Mouse (Mus musculus) embryonic facial prominence, embryonic 11.5 days (tissue): ENCODE results near the gene Gm28305. TPM values are rescaled to one million over a fixed set of nuclear protein-coding genes. Genes with fewer than 3 reads are reported as not detected.

Experiments used
- ATAC-seq: fragments of 200-750 bp; cut with Nextera tagmentation; replicated peaks from 2 replicates; pipeline ENCODE4 v1.8.0; 2017; ENCODE audit warnings: low read depth; ENCODE audit not compliant: insufficient number of reproducible peaks, low FRiP score, low TSS enrichment
- DNase-seq: peaks from one replicate; pipeline ENCODE4 v3.0.0-alpha.2; 2015; ENCODE audit warnings: low spot score
- H3K27ac ChIP-seq: fragments of 300-500 bp; sonication (generic); replicated peaks from 2 replicates; pipeline ENCODE4 v1.5.1; 2014; ENCODE audit warnings: mild to moderate bottlenecking, low read depth, low read length, control low read depth
- H3K27me3 ChIP-seq: fragments of 300-500 bp; sonication (generic); 2 replicates; pipeline ENCODE4 v1.6.1; 2014; ENCODE audit warnings: mild to moderate bottlenecking, low read length, moderate library complexity, mixed read lengths; ENCODE audit not compliant: control insufficient read depth, insufficient read depth
- H3K36me3 ChIP-seq: fragments of 300-500 bp; sonication (generic); replicated peaks from 2 replicates; pipeline ENCODE4 v1.6.1; 2014; ENCODE audit warnings: low read depth, mild to moderate bottlenecking, low read length, moderate library complexity, mixed read lengths; ENCODE audit not compliant: control insufficient read depth, insufficient read depth
- H3K4me1 ChIP-seq: fragments of 300-500 bp; sonication (generic); 2 replicates; pipeline ENCODE4 v1.6.1; 2014; ENCODE audit warnings: low read length, mixed read lengths; ENCODE audit not compliant: control insufficient read depth, insufficient read depth
- H3K4me2 ChIP-seq: fragments of 300-500 bp; sonication (generic); 2 replicates; pipeline ENCODE4 v1.6.1; 2014; ENCODE audit warnings: low read depth, mild to moderate bottlenecking, control low read depth, low read length, moderate library complexity
- H3K4me3 ChIP-seq: fragments of 300-500 bp; sonication (generic); 2 replicates; pipeline ENCODE4 v1.5.1; 2014; ENCODE audit warnings: low read depth, low read length, control low read depth
- H3K9ac ChIP-seq: fragments of 300-500 bp; sonication (generic); replicated peaks from 2 replicates; pipeline ENCODE4 v1.6.1; 2014; ENCODE audit warnings: mild to moderate bottlenecking, control low read depth, low read length
- H3K9me3 ChIP-seq: fragments of 300-500 bp; sonication (generic); replicated peaks from 2 replicates; pipeline ENCODE4 v1.6.1; 2016; ENCODE audit warnings: mild to moderate bottlenecking, low read length, inconsistent platforms, mixed read lengths; ENCODE audit not compliant: control insufficient read depth
- WGBS: fragments of 180-500 bp; shearing (Covaris S2); extraction: QIAGEN DNeasy Blood & Tissue Kit; methylation state at CpG from one replicate; pipeline ENCODE4 v1.1.7; 2014; 5-methylcytosine and 5-hydroxymethylcytosine counted together
- polyA plus RNA-seq: library from polyadenylated mRNA; unstranded; fragments of >200 nt; fragmentation: Nextera tagmentation; extraction: Ambion mirVana; gene quantifications from 2 replicates; pipeline ENCODE4 v1.2.1, GENCODE M21; 2014

Gene Gm28305
- polyA plus RNA-seq, 1 experiment from 2014 or later, result not detected

DNA sequence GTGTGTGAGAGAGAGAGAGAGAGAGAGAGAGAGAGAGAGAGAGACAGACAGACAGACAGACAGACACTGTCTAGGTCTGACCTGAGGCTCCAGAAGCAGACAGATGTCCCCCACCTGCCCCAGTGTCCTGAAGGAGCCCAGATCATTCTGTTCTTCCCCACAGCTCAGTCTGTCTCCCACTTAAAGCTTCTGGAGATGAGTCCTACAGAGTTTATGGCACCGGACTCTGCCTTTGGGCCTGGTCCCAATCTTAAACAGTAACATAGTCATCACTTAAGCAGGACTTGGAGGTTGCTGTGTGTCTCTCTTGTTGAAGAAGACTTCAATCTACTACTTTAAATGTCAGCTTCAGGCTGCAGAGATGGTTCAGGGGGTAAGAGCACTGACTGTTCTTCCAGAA lies 38.3 kb downstream of the Gm28305 start:
- H3K36me3 ChIP-seq, result no peaks in the 10 kb centered on the region
- DNase-seq (no peak), ATAC-seq (no peak)
- no peaks in the 10 kb centered on the region for H3K4me1 ChIP-seq
- no peaks in the 10 kb centered on the region for H3K9me3 ChIP-seq
- WGBS, result 95% methylated on average over 1 of the region's 1 CpGs
- no peak overlapping the region for H3K4me3 ChIP-seq
- no peak overlapping the region for H3K9ac ChIP-seq
- no peak overlapping the region for H3K27ac ChIP-seq
- no peak overlapping the region for H3K4me2 ChIP-seq
- no peaks in the 10 kb centered on the region for H3K27me3 ChIP-seq

DNA sequence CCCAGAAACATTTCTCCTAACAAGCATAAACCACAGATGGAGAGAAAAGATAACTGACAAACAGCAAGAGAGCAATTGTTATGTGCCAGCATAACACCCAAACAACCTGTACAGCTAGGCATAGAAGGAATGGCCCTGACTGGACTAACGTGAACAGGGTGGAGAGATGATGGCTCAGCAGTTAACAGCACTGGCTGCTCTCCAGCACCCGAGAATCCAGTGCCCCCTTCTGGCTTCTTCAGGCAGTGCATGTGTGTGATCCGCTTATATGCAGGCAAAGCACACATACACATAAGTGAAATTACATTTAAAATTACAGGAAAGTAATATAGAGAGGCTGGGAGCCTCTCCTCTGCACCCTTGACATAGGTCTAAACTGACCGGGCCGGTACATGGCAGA lies 38.9 kb downstream of the Gm28305 start:
- H3K9ac ChIP-seq, result no peak overlapping the region
- H3K4me1 ChIP-seq, result no peaks in the 10 kb centered on the region
- H3K36me3 ChIP-seq, result no peaks in the 10 kb centered on the region
- H3K27ac ChIP-seq, result no peak overlapping the region
- DNase-seq (peak; percentile 77), ATAC-seq (0 out of 2 replicates have a peak, but pooled peaks have one; percentile 44)
- no peaks in the 10 kb centered on the region for H3K9me3 ChIP-seq
- no peak overlapping the region for H3K4me2 ChIP-seq
- 37% methylated on average over 5 of the region's 5 CpGs for WGBS
- no peaks in the 10 kb centered on the region for H3K27me3 ChIP-seq
- no peak overlapping the region for H3K4me3 ChIP-seq

DNA sequence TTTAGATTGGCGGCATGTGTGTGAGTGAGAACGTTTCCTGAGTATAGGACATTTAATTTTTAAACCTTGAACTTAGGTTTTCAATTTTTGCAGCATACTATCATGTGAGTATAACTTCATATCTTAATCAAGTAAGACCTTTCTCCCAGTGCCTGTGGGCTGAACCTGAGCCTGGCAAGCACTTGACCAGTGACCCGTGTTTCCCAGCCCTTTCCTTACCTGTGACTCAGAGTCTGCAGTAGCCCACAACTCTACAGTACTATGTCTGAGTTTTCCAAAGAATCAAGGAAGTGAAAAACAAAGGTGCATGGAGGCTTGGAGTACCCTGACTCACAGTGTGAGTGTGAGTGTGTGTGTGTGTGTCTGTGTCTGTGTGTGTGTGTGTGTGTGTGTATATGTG lies 39.6 kb downstream of the Gm28305 start:
- no peak overlapping the region for H3K27ac ChIP-seq
- H3K4me3 ChIP-seq, result no peak overlapping the region
- no peak overlapping the region for H3K4me2 ChIP-seq
- no peaks in the 10 kb centered on the region for H3K27me3 ChIP-seq
- H3K36me3 ChIP-seq, result no peaks in the 10 kb centered on the region
- ATAC-seq, result no peak
- 75% methylated on average over 3 of the region's 3 CpGs for WGBS
- H3K4me1 ChIP-seq, result no peaks in the 10 kb centered on the region
- DNase-seq, result no peak
- H3K9ac ChIP-seq, result no peak overlapping the region
- no peaks in the 10 kb centered on the region for H3K9me3 ChIP-seq

DNA sequence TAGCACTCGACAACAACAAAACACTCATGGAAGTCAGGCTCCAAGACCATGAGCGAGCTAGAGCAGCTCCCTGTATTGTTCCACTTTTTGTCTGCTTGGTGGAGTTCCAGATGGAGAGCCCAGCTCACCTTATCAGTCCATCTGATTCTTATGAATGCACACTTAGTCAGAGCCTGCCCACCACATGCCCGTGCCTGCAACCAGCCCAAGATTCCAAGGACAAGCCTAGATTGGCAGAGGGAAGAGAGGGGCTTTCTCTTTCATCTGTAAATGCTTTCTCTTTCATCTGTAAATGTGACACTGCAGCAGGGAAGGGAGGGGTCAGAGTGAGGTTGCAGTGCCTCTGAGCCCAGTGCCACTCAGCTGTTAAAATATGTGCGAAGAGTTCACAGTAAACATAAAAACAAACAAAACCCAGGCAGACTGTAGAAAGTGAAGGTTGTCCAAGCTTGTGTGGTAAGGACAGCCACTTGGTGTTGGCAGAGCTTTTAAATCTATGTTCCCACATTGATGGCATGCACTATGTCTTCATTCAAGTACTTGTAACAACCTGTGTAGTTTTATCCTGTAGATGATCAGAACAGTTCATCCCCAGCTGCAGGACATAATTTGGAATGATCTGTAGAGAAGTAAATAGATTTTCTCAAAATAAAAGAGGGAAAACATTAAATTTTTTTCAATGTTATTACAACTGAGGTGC lies 45.4 kb downstream of the Gm28305 start:
- Histone ChIP-seq H3K9me3 (no peaks in the 10 kb centered on the region), H3K4me3 (no peak overlapping the region), H3K27ac (no peak overlapping the region), H3K4me1 (no peaks in the 10 kb centered on the region), H3K27me3 (no peaks in the 10 kb centered on the region), H3K9ac (no peak overlapping the region), H3K36me3 (no peaks in the 10 kb centered on the region), H3K4me2 (no peak overlapping the region)
- 63% methylated on average over 4 of the region's 4 CpGs for WGBS
- DNase-seq (no peak), ATAC-seq (no peak)

DNA sequence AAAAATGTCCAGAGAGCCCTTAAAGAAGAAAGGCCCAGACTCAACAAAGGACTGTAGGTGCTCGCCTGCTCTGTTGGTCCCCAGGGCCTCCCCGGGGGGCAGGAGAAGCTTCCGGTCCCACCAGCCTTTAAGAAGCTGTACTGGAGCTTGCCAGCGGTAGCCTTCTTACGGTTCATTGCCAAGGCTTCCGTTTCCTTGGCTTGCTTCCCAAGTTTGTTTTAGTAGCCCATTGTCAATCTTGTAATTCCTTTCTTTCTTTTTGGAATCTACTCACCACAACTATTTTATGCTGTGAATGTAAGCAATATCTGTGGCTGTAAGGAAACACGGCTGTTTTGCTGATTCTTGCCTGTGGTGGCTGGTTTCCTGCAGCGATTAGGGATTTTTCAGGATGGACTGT lies 48.1 kb downstream of the Gm28305 start:
- no peak for ATAC-seq
- H3K9me3 ChIP-seq, result no peaks in the 10 kb centered on the region

DNA sequence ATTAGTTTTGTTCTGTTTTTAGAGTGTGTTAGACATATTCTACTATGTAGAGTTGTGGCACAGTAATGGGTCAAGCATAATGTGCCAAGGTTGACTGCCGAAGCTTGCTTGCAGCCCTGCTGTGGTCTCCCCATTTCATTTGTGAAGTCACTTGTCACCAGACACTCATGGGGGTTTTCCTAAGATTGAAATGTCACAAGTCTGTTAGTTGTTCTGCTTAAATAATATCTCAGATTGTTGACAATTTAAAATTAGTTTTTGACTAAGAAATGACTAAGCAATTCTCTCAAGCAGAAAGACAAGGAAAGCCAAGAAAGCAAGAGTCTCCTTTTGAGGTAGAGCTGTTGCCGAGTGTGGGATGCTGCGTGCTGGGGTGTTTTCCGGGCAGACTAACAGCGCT lies 52.5 kb downstream of the Gm28305 start:
- H3K4me3 ChIP-seq, result no peak overlapping the region
- H3K9me3 ChIP-seq, result no peaks in the 10 kb centered on the region
- H3K27me3 ChIP-seq, result no peaks in the 10 kb centered on the region
- H3K9ac ChIP-seq, result no peak overlapping the region
- no peak for DNase-seq
- no peak for ATAC-seq
- 95% methylated on average over 5 of the region's 5 CpGs for WGBS
- H3K36me3 ChIP-seq, result no peaks in the 10 kb centered on the region
- no peak overlapping the region for H3K27ac ChIP-seq
- no peaks in the 10 kb centered on the region for H3K4me1 ChIP-seq
- no peak overlapping the region for H3K4me2 ChIP-seq

More for the DNA sequence above, 48.1 kb downstream of the Gm28305 start:
- no peak overlapping the region for H3K4me3 ChIP-seq
- WGBS, result 84% methylated on average over 8 of the region's 8 CpGs
- no peak overlapping the region for H3K9ac ChIP-seq
- DNase-seq, result no peak
- H3K27me3 ChIP-seq, result no peaks in the 10 kb centered on the region
- no peaks in the 10 kb centered on the region for H3K4me1 ChIP-seq
- H3K4me2 ChIP-seq, result no peak overlapping the region
- H3K36me3 ChIP-seq, result no peaks in the 10 kb centered on the region
- no peak overlapping the region for H3K27ac ChIP-seq

DNA sequence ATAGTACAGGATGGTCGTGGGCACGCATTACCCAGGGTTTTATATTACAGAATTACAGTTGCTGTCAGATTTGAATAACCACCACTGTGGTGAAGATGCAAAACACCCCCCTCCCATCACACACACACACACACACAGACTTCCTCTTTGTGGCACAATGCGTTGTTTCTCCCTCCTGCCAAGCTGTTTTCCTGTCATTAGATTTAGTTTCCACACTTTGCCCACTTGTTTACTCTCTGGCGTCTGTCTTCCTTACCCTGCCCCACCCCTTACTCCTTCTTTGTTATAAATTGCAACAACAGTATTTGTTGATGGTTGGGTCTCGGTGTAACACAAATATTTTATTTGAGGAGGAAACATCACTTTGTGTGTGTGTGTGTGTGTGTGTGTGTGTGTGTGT lies 57.8 kb downstream of the Gm28305 start:
- ATAC-seq, result no peak
- no peaks in the 10 kb centered on the region for H3K4me1 ChIP-seq
- H3K4me2 ChIP-seq, result no peak overlapping the region
- H3K9ac ChIP-seq, result no peak overlapping the region
- WGBS, result 74% methylated on average over 5 of the region's 5 CpGs
- no peak for DNase-seq
- no peak overlapping the region for H3K27ac ChIP-seq
- H3K9me3 ChIP-seq, result no peaks in the 10 kb centered on the region
- H3K4me3 ChIP-seq, result no peak overlapping the region
- no peaks in the 10 kb centered on the region for H3K36me3 ChIP-seq
- no peaks in the 10 kb centered on the region for H3K27me3 ChIP-seq

DNA sequence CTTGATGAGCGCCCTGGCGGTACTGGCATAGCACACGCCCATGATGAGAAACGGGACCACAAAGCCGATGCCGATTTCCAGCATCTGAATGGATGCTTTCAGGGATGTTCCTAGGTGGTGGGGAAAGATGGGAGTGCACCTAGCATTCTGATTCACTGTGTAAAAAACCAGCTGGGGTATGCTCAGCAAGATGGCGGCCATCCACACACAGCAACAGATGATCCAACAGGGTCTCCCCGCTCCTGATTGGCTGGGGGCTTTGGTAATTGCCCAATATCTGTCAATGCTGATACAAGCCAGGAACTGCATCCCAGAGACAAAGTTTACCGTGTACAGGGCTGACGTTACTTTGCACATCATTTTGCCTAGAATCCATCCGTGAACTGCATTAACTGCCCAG lies 58.6 kb downstream of the Gm28305 start:
- no peak for DNase-seq
- H3K27me3 ChIP-seq, result no peaks in the 10 kb centered on the region
- no peak overlapping the region for H3K4me2 ChIP-seq
- H3K9ac ChIP-seq, result no peak overlapping the region
- no peaks in the 10 kb centered on the region for H3K4me1 ChIP-seq
- H3K4me3 ChIP-seq, result no peak overlapping the region
- 94% methylated on average over 11 of the region's 11 CpGs for WGBS
- ATAC-seq, result no peak
- H3K27ac ChIP-seq, result no peak overlapping the region
- no peaks in the 10 kb centered on the region for H3K36me3 ChIP-seq
- H3K9me3 ChIP-seq, result no peaks in the 10 kb centered on the region
